Mouse (Mus musculus): ENCODE measurements at regions not wholly inside any gene's neighbourhood (a gene's known extent, or its start where the extent isn't known, plus 50 kb on each side); places are given as distances from the start of the nearest gene placed in this dataset.

GRCm38 (mm10) chr1:23589414-23589942 is 172.1 kb upstream of the B3gat2 start:
- peak; percentile 1 for DNase-seq (ENCODE audit: low read depth, low spot score)

GRCm38 (mm10) chr1:23602710-23603291 is 158.8 kb upstream of the B3gat2 start:
- no peak for DNase-seq (ENCODE audit: low read depth, low spot score)

GRCm38 (mm10) chr1:23629366-23629765 is 132.2 kb upstream of the B3gat2 start:
- no peak for DNase-seq (ENCODE audit: low read depth, low spot score)

GRCm38 (mm10) chr1:23645093-23645492 is 116.5 kb upstream of the B3gat2 start:
- no peak for DNase-seq (ENCODE audit: low read depth, low spot score)

- no peak for DNase-seq (ENCODE audit: low read depth, low spot score)
These were observed 112.6 kb upstream of the B3gat2 start for GRCm38 (mm10) chr1:23648875-23649506.

GRCm38 (mm10) chr1:23649886-23650285 is 111.7 kb upstream of the B3gat2 start:
- DNase-seq (ENCODE audit: low read depth, low spot score) = no peak

GRCm38 (mm10) chr1:23653628-23654027 is 107.9 kb upstream of the B3gat2 start:
- no peak for DNase-seq (ENCODE audit: low read depth, low spot score)

- no peak for DNase-seq (ENCODE audit: low read depth, low spot score)
These were observed 105.8 kb upstream of the B3gat2 start for GRCm38 (mm10) chr1:23655768-23656167.

GRCm38 (mm10) chr1:23656302-23656701 is 105.3 kb upstream of the B3gat2 start:
- DNase-seq (ENCODE audit: low read depth, low spot score) = no peak

GRCm38 (mm10) chr1:23656718-23657117 is 104.8 kb upstream of the B3gat2 start:
- no peak for DNase-seq (ENCODE audit: low read depth, low spot score)

- DNase-seq (ENCODE audit: low read depth, low spot score) = no peak
These were observed 91.0 kb upstream of the B3gat2 start for GRCm38 (mm10) chr1:23670514-23670913.

- DNase-seq (ENCODE audit: low read depth, low spot score) = no peak
These were observed 87.2 kb upstream of the B3gat2 start for GRCm38 (mm10) chr1:23674357-23674756.

- DNase-seq (ENCODE audit: low read depth, low spot score) = no peak
These were observed 85.3 kb upstream of the B3gat2 start for GRCm38 (mm10) chr1:23676301-23676700.

- DNase-seq (ENCODE audit: low read depth, low spot score) = no peak
These were observed 72.2 kb upstream of the B3gat2 start for GRCm38 (mm10) chr1:23689398-23689797.

- DNase-seq (ENCODE audit: low read depth, low spot score) = peak; percentile 71
These were observed 56.1 kb upstream of the B3gat2 start for GRCm38 (mm10) chr1:23705489-23705888.

GRCm38 (mm10) chr1:23706450-23706849 is 55.1 kb upstream of the B3gat2 start:
- peak; percentile 12 for DNase-seq (ENCODE audit: low read depth, low spot score)

Measured in mesoderm, embryonic 11.5 days (tissue).